Mouse (Mus musculus): ENCODE results near the gene Nck2.

DNA sequence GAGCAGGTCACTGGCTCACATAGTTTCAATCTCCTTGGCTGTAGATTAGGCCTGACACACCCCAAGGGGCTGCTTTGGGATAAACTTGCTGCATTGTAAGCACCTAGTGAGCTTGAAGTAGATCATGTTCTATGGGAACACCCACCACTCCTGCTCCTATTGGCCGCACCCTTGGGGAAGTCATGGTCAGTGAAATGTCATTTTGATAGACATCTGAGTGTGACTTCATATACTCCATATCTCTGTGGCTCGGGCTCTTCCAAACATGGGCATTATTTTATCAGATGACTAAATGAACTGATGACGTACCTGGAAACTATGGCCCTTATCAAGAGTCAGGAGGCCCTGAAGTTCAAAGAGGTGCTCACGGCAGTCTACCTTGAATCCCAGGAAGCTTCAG lies 77.6 kb downstream of the Nck2 start:
- TF ChIP-seq POLR2A (IDR thresholded peaks at IDR 0.05; ENCODE audit: insufficient read length, low read depth), result no peak
- no peak for TF ChIP-seq MYOD1 (IDR thresholded peaks at IDR 0.05; ENCODE audit: control insufficient read depth in 1 of 3, insufficient read length in 2 of 3, low read depth in 2 of 3)

Data from myocyte (in vitro differentiated cells).